Mouse (Mus musculus) lung, postnatal 0 days (tissue): Measurements from ENCODE around the gene S100a6.

Experiments
- CTCF ChIP-seq: IDR thresholded peaks from 2 replicates; pipeline ENCODE4 v1.5.1; 2016; ENCODE audit warnings: antibody characterized with exemption, mild to moderate bottlenecking
- EP300 ChIP-seq: IDR thresholded peaks from 2 replicates; pipeline ENCODE4 v1.6.1; 2016; ENCODE audit warnings: antibody characterized with exemption, mild to moderate bottlenecking, control low read depth

DNA sequence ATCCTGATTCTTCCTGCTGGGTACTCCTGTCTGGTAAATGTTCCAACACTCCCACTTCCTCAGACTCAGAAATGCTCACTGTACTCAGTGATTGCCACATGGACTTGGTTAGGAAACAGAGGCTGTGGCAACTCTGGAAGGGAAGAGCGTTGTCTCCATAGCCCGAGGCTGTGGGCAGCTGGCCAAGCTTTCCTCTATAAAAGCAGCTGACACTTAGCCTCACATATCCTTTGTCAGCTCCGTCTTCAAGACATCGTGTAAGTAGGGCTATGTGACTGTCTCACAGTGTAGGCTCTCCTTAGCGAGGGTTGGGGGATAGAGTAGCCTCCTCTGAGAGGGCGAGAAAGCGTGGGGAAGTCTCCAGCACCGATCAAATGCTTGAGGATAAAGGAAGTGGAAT is 56.2 kb downstream of the S100a6 start, which contains the start of gene S100a8:
- TF ChIP-seq CTCF = no peak
- TF ChIP-seq EP300 = no peak
